Mouse (Mus musculus): ENCODE results near the gene Ccdc106.
"Not testable (repeated sequence)": the region's sequence is repeated elsewhere in the genome, so short reads cannot be mapped to it uniquely, and the experiment has no call there.

Ccdc106 gene

GRCm38 (mm10) chr7:5020000-5020681 lies at the start of gene Ccdc106, which contains the start of gene Zfp865:
TSS of gene Ccdc106 (plus strand) at chr7:5020553.
TSS of gene Zfp865 (plus strand) at chr7:5020376.
- in situ Hi-C loops (cut with MseI, MboI): no loop called here

DNA sequence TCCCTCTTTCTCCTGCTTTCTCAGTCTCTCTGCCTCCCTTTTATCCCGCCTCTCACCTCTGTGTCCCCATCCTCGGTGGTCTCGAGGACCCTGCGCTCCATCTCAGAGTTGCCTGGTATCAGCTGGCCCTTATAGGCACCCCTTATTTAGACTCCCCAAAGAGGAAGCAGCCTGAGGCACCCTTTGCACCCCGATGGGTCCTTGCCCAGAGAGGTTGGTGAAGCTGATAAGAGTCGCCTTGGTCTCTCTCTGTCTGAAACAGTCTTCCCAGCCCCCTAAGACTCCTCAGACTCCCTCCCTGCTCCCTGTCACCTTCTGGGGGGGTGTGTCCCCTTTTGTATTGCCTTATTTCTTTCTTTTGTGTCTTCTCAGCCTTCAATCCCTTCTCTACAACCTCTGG lies 49.3 kb upstream of the Ccdc106 start, which contains the start of gene Sbk3:
TSS of gene Sbk3 (minus strand) at position 101 of the 400 bp plus-strand sequence.
- in situ Hi-C loops (cut with MseI, MboI): no loop called here

GRCm38 (mm10) chr7:4971710-4972109 lies 48.6 kb upstream of the Ccdc106 start:
- in situ Hi-C loops (cut with MseI, MboI): no loop called here

DNA sequence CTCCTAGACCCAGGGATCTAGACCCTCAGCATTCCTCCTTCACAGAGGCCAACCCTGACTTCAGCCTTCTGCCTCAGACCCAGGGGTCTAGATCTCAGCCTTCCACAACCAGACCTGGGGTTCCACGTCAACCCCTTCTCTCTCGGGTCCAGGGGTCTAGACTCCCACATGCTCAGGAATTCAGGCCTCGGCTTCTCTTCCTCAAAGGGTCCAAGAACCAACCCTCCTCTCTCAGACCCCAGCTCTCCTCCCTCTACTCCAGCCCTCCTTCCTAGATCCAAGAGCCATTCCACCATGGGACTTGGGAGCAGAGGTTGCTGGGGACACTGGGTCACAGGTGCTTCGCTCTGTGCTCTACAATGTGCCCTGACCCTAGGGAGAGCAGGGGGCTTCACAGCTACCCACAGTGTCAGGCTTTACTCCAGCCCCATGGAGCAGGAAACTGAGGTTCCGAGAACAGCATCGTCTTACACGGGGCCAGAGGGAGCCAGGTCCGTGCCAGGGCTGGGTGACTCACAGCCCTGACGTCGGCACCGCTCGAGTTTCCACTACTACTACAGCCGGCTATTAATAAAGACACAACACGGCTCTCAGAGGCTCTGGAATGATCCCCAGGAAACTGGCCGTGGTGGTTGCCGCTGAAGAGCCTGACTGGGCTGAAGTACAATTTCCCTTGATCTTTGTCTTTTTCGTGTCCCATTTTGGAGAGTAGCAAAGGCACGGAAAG lies 47.9 kb upstream of the Ccdc106 start:
- in situ Hi-C loops (cut with MseI, MboI): no loop called here

- in situ Hi-C loops (cut with MseI, MboI): no loop called here
These were observed 44.9 kb upstream of the Ccdc106 start for GRCm38 (mm10) chr7:4975455-4975854.

GRCm38 (mm10) chr7:4976832-4977231 lies 43.5 kb upstream of the Ccdc106 start:
- in situ Hi-C loops (cut with MseI, MboI): no loop called here

GRCm38 (mm10) chr7:4988250-4988649 lies 32.1 kb upstream of the Ccdc106 start:
- in situ Hi-C loops (cut with MseI, MboI): no loop called here

DNA sequence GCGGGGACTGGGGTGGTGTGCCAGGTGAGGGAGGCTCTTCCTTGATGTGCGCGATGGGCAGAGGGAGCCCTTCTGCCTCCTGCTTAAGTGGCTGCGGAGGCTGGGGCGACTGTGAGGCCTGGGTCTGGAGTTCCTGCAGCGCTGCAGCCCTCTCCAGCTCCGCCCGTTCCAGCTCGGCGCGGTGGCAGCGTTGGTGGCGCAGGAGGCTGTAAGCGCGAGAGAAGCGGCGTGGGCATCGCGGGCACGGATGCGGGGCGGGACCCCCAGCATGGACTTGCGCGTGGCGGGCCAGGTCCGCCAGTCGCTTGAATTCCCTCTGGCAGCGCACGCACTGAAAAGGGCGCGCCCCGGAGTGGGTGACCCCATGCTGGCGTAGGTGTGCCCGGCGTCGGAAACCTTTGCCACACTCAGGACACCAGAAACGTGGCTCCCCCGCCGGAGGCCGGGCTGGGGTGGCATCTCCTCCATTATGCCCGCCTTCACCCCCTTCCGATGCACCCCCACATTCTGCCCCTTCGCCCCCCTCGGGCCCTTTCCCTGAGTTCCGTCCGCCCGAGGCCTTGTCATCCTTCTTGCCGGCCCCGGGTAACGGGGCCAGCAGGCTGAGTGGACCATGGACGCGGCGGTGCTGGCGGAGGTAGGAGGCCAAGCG lies 26.9 kb upstream of the Ccdc106 start:
- in situ Hi-C loops (cut with MseI, MboI): no loop called here

- in situ Hi-C loops (cut with MseI, MboI): no loop called here
These were observed 26.2 kb upstream of the Ccdc106 start for GRCm38 (mm10) chr7:4993999-4994788.

GRCm38 (mm10) chr7:4995268-4996002 lies 24.9 kb upstream of the Ccdc106 start:
- in situ Hi-C loops (cut with MseI, MboI): no loop called here

DNA sequence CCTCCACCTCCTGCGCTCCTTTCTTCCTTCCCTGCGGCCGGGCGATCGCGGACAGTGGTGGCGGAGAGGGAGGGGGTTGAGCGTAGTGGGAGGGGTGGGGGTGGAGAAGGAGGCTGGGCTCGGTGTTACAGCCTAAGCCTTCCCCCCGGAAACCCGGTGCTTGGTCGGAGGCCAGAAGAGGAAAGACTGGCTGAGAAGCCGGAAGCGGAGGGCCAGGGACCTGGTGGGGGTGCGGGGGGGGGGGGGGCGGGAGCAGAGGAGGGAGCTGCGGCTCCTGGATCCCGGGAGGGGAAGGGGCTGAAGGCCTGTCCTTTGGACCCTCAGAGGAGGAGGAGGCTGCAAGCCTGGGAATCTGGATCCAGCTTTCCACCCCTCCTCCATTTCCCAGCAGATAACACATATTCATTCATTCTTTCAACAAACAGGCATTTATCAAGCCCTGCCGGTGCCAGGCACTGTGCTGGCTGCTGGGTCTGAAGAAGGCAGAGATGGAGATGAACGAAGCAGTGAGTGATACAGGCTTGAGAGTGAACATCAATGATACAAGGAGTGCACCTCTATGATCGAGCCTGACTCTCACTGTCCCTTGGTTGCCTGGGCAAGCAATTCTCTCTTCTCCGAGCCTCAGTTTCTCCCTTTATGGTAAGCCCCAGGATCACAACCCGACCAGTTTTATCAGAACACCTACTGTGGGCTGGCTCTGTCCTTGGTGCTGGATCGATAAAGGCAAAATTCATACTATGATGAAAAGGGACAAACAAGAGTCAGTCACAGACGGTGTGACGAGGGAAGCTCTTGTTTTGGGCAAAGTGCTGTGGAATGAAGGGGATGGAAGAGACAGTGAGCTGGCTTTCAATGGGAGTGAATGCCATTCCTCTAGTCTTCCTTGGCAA lies 24.1 kb upstream of the Ccdc106 start, which contains the start of gene Zfp579:
TSS of gene Zfp579 (minus strand) at position 156 of the 893 bp plus-strand sequence.
- in situ Hi-C loops (cut with MseI, MboI): no loop called here

DNA sequence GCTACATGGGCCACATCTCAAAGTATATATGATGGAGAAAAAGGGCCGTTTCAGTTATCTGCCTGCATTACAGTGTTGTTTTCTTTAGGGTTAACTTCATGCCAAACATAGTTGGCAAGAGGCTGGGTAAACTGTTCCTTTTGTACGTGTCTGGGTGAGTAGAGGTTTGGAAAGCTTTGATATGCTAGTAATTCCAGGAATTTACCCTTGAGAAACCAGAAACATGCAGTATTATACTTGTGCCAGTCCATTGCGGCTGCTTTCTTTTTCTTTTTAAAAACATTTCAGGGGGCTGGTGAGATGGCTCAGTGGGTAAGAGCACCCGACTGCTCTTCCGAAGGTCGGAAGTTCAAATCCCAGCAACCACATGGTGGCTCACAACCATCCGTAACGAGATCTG lies 23.4 kb upstream of the Ccdc106 start:
- in situ Hi-C loops (cut with MseI, MboI): no loop called here

GRCm38 (mm10) chr7:4999876-5000275 lies 20.5 kb upstream of the Ccdc106 start:
- in situ Hi-C loops (cut with MseI, MboI): no loop called here

- in situ Hi-C loops (cut with MseI, MboI): not testable (repeated sequence)
These were observed 17.5 kb upstream of the Ccdc106 start for GRCm38 (mm10) chr7:5002876-5003275.

DNA sequence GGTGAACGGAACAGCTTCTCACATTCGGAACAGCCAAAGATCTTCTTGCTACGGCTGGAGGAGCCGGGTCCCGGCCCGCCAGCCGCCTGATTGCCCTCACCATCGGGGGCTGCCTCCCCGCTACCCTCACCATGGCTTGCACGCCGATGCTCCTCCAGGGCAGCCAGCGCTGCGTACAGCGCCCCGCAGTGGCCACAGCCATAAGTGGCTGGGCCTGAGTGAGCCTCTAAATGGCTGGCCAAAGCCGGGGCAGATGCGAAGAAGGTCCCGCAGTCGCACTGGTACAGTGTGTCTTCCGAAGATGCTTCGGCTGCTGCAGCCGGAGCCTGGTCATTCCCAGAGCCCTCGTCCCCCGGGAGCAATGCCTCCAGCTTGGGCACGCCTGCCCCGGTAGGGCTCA lies 12.1 kb upstream of the Ccdc106 start:
- in situ Hi-C loops (cut with MseI, MboI): no loop called here

GRCm38 (mm10) chr7:5012681-5013513 lies 7.5 kb upstream of the Ccdc106 start:
- in situ Hi-C loops (cut with MseI, MboI): no loop called here

DNA sequence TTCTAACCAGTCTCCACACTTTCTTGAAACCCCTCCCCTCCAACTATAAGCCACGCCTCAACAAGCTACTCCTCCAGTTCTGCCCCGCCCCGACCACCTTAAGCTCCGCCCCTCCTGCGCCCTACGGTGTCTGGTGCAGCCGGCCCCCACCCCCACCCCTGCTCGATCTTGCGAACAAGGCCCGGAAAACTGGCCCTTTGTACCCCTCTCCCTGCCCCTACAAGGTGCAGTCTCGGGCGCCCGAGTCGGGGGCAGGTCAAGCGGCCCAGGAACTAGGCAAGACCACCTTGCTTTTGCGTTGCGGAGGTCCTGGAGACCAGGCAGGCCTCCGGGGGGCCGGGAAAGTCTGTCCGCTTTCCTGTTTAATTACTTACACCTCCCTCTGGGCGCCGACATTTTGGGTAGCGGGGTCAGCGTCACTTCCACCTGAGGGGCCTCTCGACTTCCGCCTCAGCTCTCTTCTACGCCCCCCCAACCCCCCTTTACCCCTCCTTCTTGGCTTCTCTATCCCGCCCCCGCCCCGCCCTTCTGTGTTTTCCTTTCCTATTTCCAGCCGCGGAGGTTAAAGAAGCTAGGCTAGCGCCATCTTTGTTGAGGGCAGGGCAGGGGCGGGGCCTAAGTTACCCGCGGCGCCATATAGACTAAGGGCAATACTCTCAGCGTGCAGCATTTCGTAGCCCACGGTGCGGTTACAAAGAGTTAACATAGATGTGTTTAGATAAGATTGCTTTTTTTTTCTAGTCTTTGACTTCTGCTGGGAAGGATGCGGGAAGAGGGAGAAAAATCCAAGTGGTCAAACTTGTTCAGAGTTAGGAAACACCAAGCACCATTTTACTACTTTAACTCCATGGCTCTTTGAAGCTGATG lies 5.9 kb upstream of the Ccdc106 start, which contains the start of the genes Zfp524 and Fiz1:
TSS of gene Zfp524 (plus strand) at position 165 of the 867 bp plus-strand sequence.
TSS of gene Fiz1 (minus strand) at position 447 of the 867 bp plus-strand sequence.
- in situ Hi-C loops (cut with MseI, MboI): no loop called here
